Mouse (Mus musculus) kidney, embryonic 15.5 days (tissue): ENCODE data around the gene Khdc1c. TPM values are rescaled to one million over a fixed set of nuclear protein-coding genes. Genes with fewer than 3 reads are reported as not detected.
A peak's percentile ranks its signal among the peaks of the same experiment; 100 is the strongest.

Source experiments
- ATAC-seq: fragments of 200-750 bp; cut with Nextera tagmentation; replicated peaks from 2 replicates; pipeline ENCODE4 v1.8.0; 2017; ENCODE audit warnings: moderate TSS enrichment; ENCODE audit not compliant: low FRiP score
- H3K27ac ChIP-seq: fragments of 300-500 bp; sonication (generic); 2 replicates; pipeline ENCODE4 v1.5.1; 2015; ENCODE audit warnings: mild to moderate bottlenecking, inconsistent platforms
- H3K27me3 ChIP-seq: fragments of 300-500 bp; sonication (generic); 2 replicates; pipeline ENCODE4 v1.6.1; 2015; ENCODE audit warnings: inconsistent platforms
- H3K36me3 ChIP-seq: fragments of 300-500 bp; sonication (generic); 2 replicates; pipeline ENCODE4 v1.6.1; 2015; ENCODE audit warnings: inconsistent platforms
- H3K4me1 ChIP-seq: fragments of 300-500 bp; sonication (generic); 2 replicates; pipeline ENCODE4 v1.6.1; 2015; ENCODE audit warnings: inconsistent platforms
- H3K4me2 ChIP-seq: fragments of 300-500 bp; sonication (generic); 2 replicates; pipeline ENCODE4 v1.6.1; 2015; ENCODE audit warnings: moderate library complexity, mild to moderate bottlenecking, inconsistent platforms
- H3K4me3 ChIP-seq: fragments of 300-500 bp; sonication (generic); replicated peaks from 2 replicates; pipeline ENCODE4 v1.5.1; 2015; ENCODE audit warnings: mild to moderate bottlenecking, inconsistent platforms
- H3K9ac ChIP-seq: fragments of 300-500 bp; sonication (generic); 2 replicates; pipeline ENCODE4 v1.6.1; 2015; ENCODE audit warnings: mild to moderate bottlenecking, inconsistent platforms
- H3K9me3 ChIP-seq: fragments of 300-500 bp; sonication (generic); replicated peaks from 2 replicates; pipeline ENCODE4 v1.6.1; 2016; ENCODE audit warnings: inconsistent platforms
- WGBS: fragments of 180-500 bp; shearing (Covaris S2); methylation state at CpG from one replicate; pipeline ENCODE4 v1.1.7; 2015; ENCODE audit warnings: mixed read lengths; 5-methylcytosine and 5-hydroxymethylcytosine counted together
- polyA plus RNA-seq: library from polyadenylated mRNA; unstranded; fragments of >200 nt; fragmentation: Nextera tagmentation; extraction: Ambion mirVana; gene quantifications from 2 replicates; pipeline ENCODE4 v1.2.1, GENCODE M21; 2015

Khdc1c gene
- polyA plus RNA-seq, 1 experiment from 2014 or later = not detected

DNA sequence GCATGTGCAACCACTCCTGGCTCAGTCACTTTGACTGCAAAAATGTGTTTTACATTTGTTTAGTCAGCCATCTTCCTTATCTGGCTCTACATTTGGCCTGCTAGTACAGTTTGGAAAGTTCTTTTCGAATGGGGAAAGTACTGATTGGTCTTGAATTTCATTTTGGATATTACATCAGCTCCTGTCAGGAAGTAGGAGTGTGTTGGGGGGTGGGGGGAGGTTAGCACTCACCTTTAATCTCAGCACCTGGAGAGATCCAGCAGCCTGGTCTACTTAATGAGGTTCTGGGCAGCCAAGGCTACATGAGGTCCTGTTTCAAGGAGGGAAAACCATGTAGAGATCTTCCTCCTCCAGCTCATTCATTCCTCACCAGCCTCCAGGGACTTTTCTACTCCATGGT is 15.1 kb downstream of the Khdc1c start, which contains the start of gene Khdc1b:
Khdc1b (plus strand) TSS at position 301 of the 400 bp plus-strand sequence.
- Histone ChIP-seq H3K27ac (no peak within 1 kb of the TSS), H3K9me3 (no peaks in the 10 kb centered on the region; the same call in 1 of the 2 replicates), H3K4me2 (no peak within 1 kb of the TSS), H3K4me3 (no peak within 1 kb of the TSS), H3K27me3 (no peaks in the 10 kb centered on the region), H3K9ac (no peak within 1 kb of the TSS), H3K36me3 (no peaks in the 10 kb centered on the region), H3K4me1 (no peaks in the 10 kb centered on the region)
- WGBS = 78% methylated on average over 1 of the region's 1 CpGs
- ATAC-seq = no peak

DNA sequence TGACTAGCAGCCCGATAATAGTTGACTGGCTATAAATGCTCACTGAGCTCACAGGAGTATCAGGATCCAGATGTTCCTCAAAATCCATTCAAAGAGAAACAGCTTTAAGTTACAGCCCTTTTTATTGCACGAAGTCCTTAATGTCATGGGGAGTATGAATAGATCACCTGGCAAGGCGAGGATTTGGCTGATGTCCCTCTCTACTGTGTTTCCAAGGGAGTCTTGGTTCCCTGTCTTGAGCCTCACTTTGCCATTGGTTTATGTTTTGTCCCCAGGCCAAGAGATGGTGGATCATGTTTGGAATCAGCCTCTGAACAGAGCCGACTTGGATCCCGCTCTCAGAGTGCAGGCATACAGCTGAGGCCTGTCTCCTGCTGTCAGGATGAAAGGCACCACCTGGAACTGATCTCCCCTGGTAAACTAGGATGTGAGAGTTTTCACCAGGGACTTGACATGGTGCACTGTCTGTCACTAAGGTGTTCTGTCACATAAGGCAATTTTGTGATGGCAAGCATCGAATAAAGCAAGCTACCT is 23.1 kb downstream of the Khdc1c start:
- H3K9ac ChIP-seq = no peak overlapping the region
- ATAC-seq = 0 out of 2 replicates have a peak, but pooled peaks have one; percentile 62
- H3K9me3 ChIP-seq = no peaks in the 10 kb centered on the region
- no peak overlapping the region for H3K4me3 ChIP-seq
- H3K27ac ChIP-seq = no peak overlapping the region
- H3K27me3 ChIP-seq = no peaks in the 10 kb centered on the region
- H3K36me3 ChIP-seq = no peaks in the 10 kb centered on the region
- H3K4me1 ChIP-seq = 0 out of 2 replicates have a peak, but pooled peaks cover 3% of the 10 kb centered on the region
- H3K4me2 ChIP-seq = no peak overlapping the region
- 38% methylated on average over 6 of the region's 6 CpGs for WGBS

DNA sequence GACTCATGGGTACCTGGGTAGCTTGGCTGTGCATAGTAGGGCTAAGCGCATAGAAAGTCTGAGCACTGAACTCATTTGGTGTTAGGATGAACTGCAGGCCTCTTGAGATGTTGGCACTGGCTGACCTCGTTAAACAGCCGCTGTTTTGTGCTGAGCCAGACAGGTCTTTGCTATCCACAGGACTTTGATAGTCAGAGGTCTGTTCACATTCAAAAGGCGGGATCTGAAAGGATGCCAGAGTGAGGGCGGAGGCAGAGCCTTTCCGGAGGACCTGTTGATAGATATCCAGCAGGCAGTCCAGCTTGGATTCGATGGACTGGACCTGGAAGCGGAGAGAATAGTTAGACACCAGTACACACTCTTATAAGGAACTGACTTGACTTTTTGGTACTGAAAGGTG is 34.7 kb downstream of the Khdc1c start:
- Histone ChIP-seq H3K9ac (no peak overlapping the region), H3K9me3 (no peaks in the 10 kb centered on the region), H3K4me3 (no peak overlapping the region), H3K36me3 (no peaks in the 10 kb centered on the region), H3K27ac (no peak overlapping the region), H3K27me3 (no peaks in the 10 kb centered on the region), H3K4me2 (no peak overlapping the region), H3K4me1 (no peaks in the 10 kb centered on the region)
- 90% methylated on average over 8 of the region's 8 CpGs for WGBS
- ATAC-seq = no peak

DNA sequence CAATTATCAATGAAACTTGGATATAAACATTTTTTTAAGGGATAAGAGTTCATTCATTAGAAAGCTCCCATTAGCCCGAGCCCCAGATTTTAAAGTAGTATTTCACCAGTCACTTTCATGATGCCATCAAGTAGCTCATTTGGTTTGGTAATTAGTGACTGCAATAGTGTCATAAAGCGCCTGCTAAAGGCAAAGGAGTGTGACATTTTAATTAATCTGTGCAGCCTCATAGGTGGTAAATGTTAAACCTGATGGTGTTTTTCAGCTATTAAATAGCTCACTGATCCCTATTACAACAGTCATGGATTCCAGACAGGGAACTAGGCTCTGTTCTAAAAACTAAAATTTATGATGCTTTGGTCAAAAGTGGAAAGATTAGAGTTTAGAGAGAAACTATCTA is 39.1 kb downstream of the Khdc1c start:
- no peaks in the 10 kb centered on the region for H3K27me3 ChIP-seq
- no peak overlapping the region for H3K4me2 ChIP-seq
- no peak for ATAC-seq
- no peaks in the 10 kb centered on the region for H3K9me3 ChIP-seq
- H3K4me1 ChIP-seq = 0 out of 2 replicates have a peak, but pooled peaks cover 6% of the 10 kb centered on the region
- WGBS = 32% methylated on average over 2 of the region's 2 CpGs
- no peak overlapping the region for H3K9ac ChIP-seq
- H3K36me3 ChIP-seq = no peaks in the 10 kb centered on the region
- no peak overlapping the region for H3K27ac ChIP-seq
- no peak overlapping the region for H3K4me3 ChIP-seq

DNA sequence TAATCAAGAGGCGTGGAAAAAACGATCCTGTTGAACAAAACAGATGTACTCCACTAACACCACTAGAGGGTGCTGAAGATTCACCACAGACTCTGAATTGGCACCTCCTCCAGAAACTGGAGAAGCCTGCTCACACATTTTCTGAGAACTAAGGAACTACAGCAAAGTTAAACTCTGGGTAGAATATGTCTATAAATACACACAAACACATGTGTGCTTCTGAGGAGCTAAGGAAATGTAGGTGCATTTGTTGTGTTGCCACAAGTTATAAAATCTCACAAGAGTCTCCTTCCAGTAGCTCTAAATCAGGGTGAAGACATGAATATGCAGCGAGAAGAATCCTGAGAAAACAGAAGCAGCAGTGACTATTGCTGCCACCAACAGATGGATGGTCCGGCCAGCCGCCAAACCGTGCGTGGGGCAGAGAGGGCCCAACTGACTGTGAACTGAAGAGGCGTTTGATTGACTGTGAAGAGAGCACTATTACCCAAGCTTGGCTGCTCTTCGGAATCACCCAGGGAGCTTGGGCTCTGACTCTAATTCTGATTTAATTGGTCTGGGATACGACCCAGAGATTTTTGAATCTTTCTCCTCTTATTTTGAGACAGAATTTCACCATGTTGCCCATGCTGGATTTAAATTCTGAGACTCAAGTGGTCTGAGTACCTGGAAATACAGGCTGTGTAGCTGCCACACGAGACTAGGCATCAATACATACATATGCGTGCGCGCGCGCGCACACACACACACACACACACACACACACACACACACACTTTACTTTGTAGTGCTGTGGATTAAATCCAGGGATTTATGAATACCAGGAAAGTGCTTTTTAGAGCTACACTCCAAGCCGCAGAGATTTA is 43.4 kb downstream of the Khdc1c start:
- 48% methylated on average over 18 of the region's 18 CpGs for WGBS
- Histone ChIP-seq H3K9ac (no peak overlapping the region), H3K4me1 (0 out of 2 replicates have a peak, but pooled peaks cover 6% of the 10 kb centered on the region), H3K36me3 (no peaks in the 10 kb centered on the region), H3K27me3 (no peaks in the 10 kb centered on the region), H3K9me3 (no peaks in the 10 kb centered on the region), H3K27ac (no peak overlapping the region), H3K4me3 (no peak overlapping the region), H3K4me2 (peak overlapping the region; percentile 46)
- peak; percentile 78 for ATAC-seq

DNA sequence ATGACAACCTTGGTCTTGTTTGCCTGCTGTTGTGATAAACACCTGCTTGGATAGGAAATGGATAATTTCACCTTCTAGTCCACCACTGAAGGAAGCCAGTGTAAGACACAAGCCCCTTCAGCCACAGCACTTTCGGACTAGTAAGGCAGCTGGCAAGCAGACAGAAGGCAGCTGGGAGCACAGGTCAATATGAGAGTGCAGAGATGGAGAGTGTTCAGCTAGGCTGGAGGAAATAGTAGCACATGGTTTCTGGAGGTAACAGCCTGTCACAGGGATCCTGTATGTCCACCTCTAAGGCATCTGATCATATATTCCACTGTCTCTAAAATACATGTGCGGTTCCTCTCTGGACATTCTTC is 44.0 kb downstream of the Khdc1c start:
- 86% methylated on average over 2 of the region's 2 CpGs for WGBS
- Histone ChIP-seq H3K36me3 (no peaks in the 10 kb centered on the region), H3K9me3 (no peaks in the 10 kb centered on the region), H3K4me2 (no peak overlapping the region), H3K27ac (no peak overlapping the region), H3K27me3 (no peaks in the 10 kb centered on the region), H3K4me1 (0 out of 2 replicates have a peak, but pooled peaks cover 6% of the 10 kb centered on the region), H3K4me3 (no peak overlapping the region), H3K9ac (no peak overlapping the region)
- no peak for ATAC-seq

DNA sequence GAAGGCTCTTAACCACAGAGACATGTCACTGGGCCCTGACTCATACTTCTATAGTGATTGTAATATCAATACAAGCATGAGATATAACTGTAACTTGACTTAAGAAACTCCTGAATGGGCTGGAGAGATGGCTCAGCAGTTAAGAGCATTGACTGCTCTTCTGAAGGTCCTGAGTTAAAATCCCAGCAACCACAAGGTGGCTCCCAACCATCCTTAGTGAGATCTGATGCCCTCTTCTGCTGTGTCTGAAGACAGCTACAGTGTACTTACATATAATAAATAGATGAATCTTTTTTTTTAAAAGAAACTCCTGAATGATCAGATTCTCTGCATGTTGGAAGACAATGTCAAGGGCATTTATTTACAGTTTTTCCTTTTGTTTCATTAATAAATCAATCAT is 51.2 kb downstream of the Khdc1c start:
- ATAC-seq = no peak
- H3K36me3 ChIP-seq = no peaks in the 10 kb centered on the region
- H3K27ac ChIP-seq = no peak overlapping the region
- H3K27me3 ChIP-seq = no peaks in the 10 kb centered on the region
- no peak overlapping the region for H3K4me3 ChIP-seq
- H3K4me1 ChIP-seq = no peaks in the 10 kb centered on the region
- no peak overlapping the region for H3K4me2 ChIP-seq
- H3K9me3 ChIP-seq = no peaks in the 10 kb centered on the region
- no peak overlapping the region for H3K9ac ChIP-seq

Other genes with a start within 250 kb of the Khdc1c start
- 11.8 and 12.7 TPM in 2 replicates for gene Tmem14a, start 149.8 kb upstream of the Khdc1c start, polyA plus RNA-seq
- 10.3 and 11.8 TPM in 2 replicates for gene Gsta3, start 127.7 kb upstream of the Khdc1c start, polyA plus RNA-seq
- not detected in 2 replicates for gene Khdc1a, start 18.7 kb upstream of the Khdc1c start, polyA plus RNA-seq
- gene Khdc1b, start 15.2 kb downstream of the Khdc1c start, polyA plus RNA-seq = not detected in 2 replicates